In genomic region chr16:96968885-96969480, GRCm38 (mm10) we compare ENCODE assay signal across 27 mouse cellular contexts.
DNase-seq lines count a peak whose midpoint lies in the region; ATAC-seq lines count a peak whose summit lies in the region.
"Had no signal": no experiment of that assay in that cellular context is flagged by ENCODE, and none has a peak within 500 bp of the region (broad histone marks: within the 10 kb centered on the region; RNA-seq: fewer than 3 reads in every experiment).

No protein-coding gene starts in this region.

- no peaks in the 10 kb centered on the region for H3K36me3 ChIP-seq in hindbrain, embryonic 15.5 days
- no peaks in the 10 kb centered on the region for H3K36me3 ChIP-seq in hindbrain, embryonic 11.5 days (ENCODE audit: control insufficient read depth, insufficient read depth, low read length)
- H3K36me3 ChIP-seq in hindbrain, embryonic 16.5 days (ENCODE audit: control insufficient read depth, insufficient read depth, low read length) = no peaks in the 10 kb centered on the region
- no peaks in the 10 kb centered on the region for H3K36me3 ChIP-seq in neural tube, embryonic 15.5 days
- H3K36me3 ChIP-seq: embryonic facial prominence, embryonic 13.5 days; G1E; heart, embryonic 12.5 days; limb, embryonic 13.5 days; liver, embryonic 12.5 days had no signal

- peaks cover 24% of the 10 kb centered on the region; the same call in 1 of the 2 replicates for H3K4me1 ChIP-seq in hindbrain, embryonic 15.5 days (replicated peaks)
- no peaks in the 10 kb centered on the region for H3K4me1 ChIP-seq in hindbrain, embryonic 11.5 days (replicated peaks; ENCODE audit: control insufficient read depth, insufficient read depth, low read length)
- H3K4me1 ChIP-seq in hindbrain, embryonic 16.5 days (ENCODE audit: control insufficient read depth, insufficient read depth, low read depth, low read length) = peaks cover 2% of the 10 kb centered on the region; the same call in 1 of the 2 replicates
- H3K4me1 ChIP-seq in neural tube, embryonic 15.5 days = peaks cover 20% of the 10 kb centered on the region
- H3K4me1 ChIP-seq: embryonic facial prominence, embryonic 13.5 days; limb, embryonic 13.5 days had no signal

- peak overlapping the region; percentile 82 for H3K27ac ChIP-seq in hindbrain, embryonic 15.5 days (replicated peaks)
- no peak overlapping the region for H3K27ac ChIP-seq in hindbrain, embryonic 11.5 days (ENCODE audit: low read depth, low read length)
- H3K27ac ChIP-seq in hindbrain, embryonic 16.5 days (ENCODE audit: low read depth, low read length) = peak overlapping the region; percentile 0; the same call in 1 of the 2 replicates
- peak overlapping the region; percentile 83 for H3K27ac ChIP-seq in neural tube, embryonic 15.5 days (replicated peaks)
- H3K27ac ChIP-seq: embryonic facial prominence, embryonic 13.5 days; forebrain, embryonic 13.5 days; limb, embryonic 13.5 days had no signal

- WGBS in hindbrain, embryonic 15.5 days = 48% methylated on average over 2 of the region's 2 CpGs
- 69% methylated on average over 2 of the region's 2 CpGs for WGBS in hindbrain, embryonic 11.5 days
- 51% methylated on average over 2 of the region's 2 CpGs for WGBS in hindbrain, embryonic 16.5 days
- 75% methylated on average over 2 of the region's 2 CpGs for WGBS in neural tube, embryonic 15.5 days

- H3K4me2 ChIP-seq in hindbrain, embryonic 15.5 days = no peak overlapping the region
- H3K4me2 ChIP-seq in hindbrain, embryonic 11.5 days (replicated peaks; ENCODE audit: low read depth, low read length) = no peak overlapping the region
- H3K4me2 ChIP-seq in hindbrain, embryonic 16.5 days (ENCODE audit: low read length) = no peak overlapping the region
- no peak overlapping the region for H3K4me2 ChIP-seq in neural tube, embryonic 15.5 days
- H3K4me2 ChIP-seq: embryonic facial prominence, embryonic 13.5 days; forebrain, embryonic 13.5 days; heart, embryonic 12.5 days; limb, embryonic 13.5 days; liver, embryonic 12.5 days had no signal

- no peak overlapping the region for H3K4me3 ChIP-seq in hindbrain, embryonic 15.5 days
- H3K4me3 ChIP-seq in hindbrain, embryonic 11.5 days (ENCODE audit: low read depth, low read length) = no peak overlapping the region
- H3K4me3 ChIP-seq in hindbrain, embryonic 16.5 days (ENCODE audit: low read length) = no peak overlapping the region
- H3K4me3 ChIP-seq in neural tube, embryonic 15.5 days (replicated peaks) = no peak overlapping the region
- H3K4me3 ChIP-seq: embryonic facial prominence, embryonic 13.5 days; erythroblast, embryonic 14.5 days; forebrain, embryonic 13.5 days; heart, embryonic 12.5 days; limb, embryonic 13.5 days; liver, embryonic 12.5 days had no signal

- no peaks in the 10 kb centered on the region for H3K9me3 ChIP-seq in hindbrain, embryonic 15.5 days
- H3K9me3 ChIP-seq in hindbrain, embryonic 11.5 days (ENCODE audit: control insufficient read depth, low read length) = no peaks in the 10 kb centered on the region
- no peaks in the 10 kb centered on the region for H3K9me3 ChIP-seq in hindbrain, embryonic 16.5 days (ENCODE audit: control insufficient read depth, low read length)
- H3K9me3 ChIP-seq in neural tube, embryonic 15.5 days (replicated peaks) = no peaks in the 10 kb centered on the region
- H3K9me3 ChIP-seq: embryonic facial prominence, embryonic 13.5 days; forebrain, embryonic 13.5 days; G1E; heart, embryonic 12.5 days; limb, embryonic 13.5 days; liver, embryonic 12.5 days had no signal

- no peak for DNase-seq in hindbrain, embryonic 11.5 days (ENCODE audit: low spot score)
- no peak for DNase-seq in layer of hippocampus, postnatal 14 days (ENCODE audit: low spot score in 2 of 2)
- no peak for DNase-seq in ovary, postnatal 36 days (ENCODE audit: low spot score)
- DNase-seq: adrenal gland, adult 2 months; B cell, adult 2 months; cerebellum, postnatal 25 days; heart, postnatal 10 days; kidney, adult 18-20 months; kidney, postnatal 4 days; lung, adult 18-20 months; lung, postnatal 14 days; right cerebral cortex, postnatal 25 days; spleen, adult 18-20 months had no signal

- ATAC-seq in hindbrain, embryonic 15.5 days (ENCODE audit: low FRiP score, low read depth) = no peak
- ATAC-seq in hindbrain, embryonic 11.5 days (ENCODE audit: low FRiP score) = no peak
- ATAC-seq in hindbrain, embryonic 16.5 days = no peak
- ATAC-seq in megakaryocyte-erythroid progenitor cell, adult 5-6 weeks (replicated peaks; ENCODE audit: low FRiP score, low TSS enrichment, poor library complexity, severe bottlenecking) = peak; percentile 53
- no peak for ATAC-seq in neural tube, embryonic 15.5 days (ENCODE audit: low FRiP score)
- ATAC-seq: inflammation-experienced regulatory T-cells, adult 6 months; Patski had no signal

- no peaks in the 10 kb centered on the region for H3K27me3 ChIP-seq in hindbrain, embryonic 15.5 days
- H3K27me3 ChIP-seq in hindbrain, embryonic 11.5 days (ENCODE audit: control insufficient read depth, insufficient read depth, low read length) = no peaks in the 10 kb centered on the region
- H3K27me3 ChIP-seq in hindbrain, embryonic 16.5 days (replicated peaks; ENCODE audit: control insufficient read depth, insufficient read depth, low read length) = no peaks in the 10 kb centered on the region
- H3K27me3 ChIP-seq in neural tube, embryonic 15.5 days (replicated peaks) = no peaks in the 10 kb centered on the region
- H3K27me3 ChIP-seq: CH12.LX; embryonic facial prominence, embryonic 13.5 days; forebrain, embryonic 13.5 days; heart, embryonic 12.5 days; limb, embryonic 13.5 days; liver, embryonic 12.5 days; Patski had no signal

- no peak overlapping the region for H3K9ac ChIP-seq in hindbrain, embryonic 15.5 days
- no peak overlapping the region for H3K9ac ChIP-seq in hindbrain, embryonic 11.5 days (ENCODE audit: low read depth, low read length)
- H3K9ac ChIP-seq in hindbrain, embryonic 16.5 days (ENCODE audit: low read depth, low read length) = no peak overlapping the region
- H3K9ac ChIP-seq in neural tube, embryonic 15.5 days (replicated peaks) = no peak overlapping the region
- H3K9ac ChIP-seq: embryonic facial prominence, embryonic 13.5 days; forebrain, embryonic 13.5 days; heart, embryonic 12.5 days; limb, embryonic 13.5 days; liver, embryonic 12.5 days had no signal
